Mouse (Mus musculus) forebrain, embryonic 10.5 days (tissue): ENCODE data around the gene Jarid2. TPM values are rescaled to one million over a fixed set of nuclear protein-coding genes. Genes with fewer than 3 reads are reported as not detected.
"Not testable (repeated sequence)": the region's sequence is repeated elsewhere in the genome, so short reads cannot be mapped to it uniquely, and the experiment has no call there.

Experiments used
- DNase-seq: peaks from one replicate; pipeline ENCODE4 v3.0.0-alpha.2; 2017; ENCODE audit warnings: low spot score; ENCODE audit errors: extremely low spot score
- H3K27ac ChIP-seq: fragments of 300-500 bp; sonication (generic); 2 replicates; pipeline ENCODE4 v1.5.1; 2016; ENCODE audit warnings: mild to moderate bottlenecking
- H3K27me3 ChIP-seq: fragments of 300-500 bp; sonication (generic); 2 replicates; pipeline ENCODE4 v1.6.1; 2016; ENCODE audit warnings: mild to moderate bottlenecking; ENCODE audit not compliant: poor library complexity, severe bottlenecking
- H3K36me3 ChIP-seq: fragments of 300-500 bp; sonication (generic); replicated peaks from 2 replicates; pipeline ENCODE4 v1.6.1; 2016; ENCODE audit warnings: mild to moderate bottlenecking, moderate library complexity
- H3K4me1 ChIP-seq: fragments of 300-500 bp; sonication (generic); 2 replicates; pipeline ENCODE4 v1.6.1; 2016
- H3K4me3 ChIP-seq: fragments of 300-500 bp; sonication (generic); 2 replicates; pipeline ENCODE4 v1.5.1; 2016; ENCODE audit warnings: mild to moderate bottlenecking, moderate library complexity
- H3K9me3 ChIP-seq: fragments of 300-500 bp; sonication (generic); 2 replicates; pipeline ENCODE4 v1.6.1; 2016; ENCODE audit warnings: mild to moderate bottlenecking, moderate library complexity
- WGBS: fragments of 180-500 bp; shearing (Covaris S2); methylation state at CpG from one replicate; pipeline ENCODE4 v1.1.7; 2016; 5-methylcytosine and 5-hydroxymethylcytosine counted together
- polyA plus RNA-seq: library from polyadenylated mRNA; unstranded; fragments of >200 nt; fragmentation: Nextera tagmentation; extraction: Ambion mirVana; gene quantifications from 2 replicates; pipeline ENCODE4 v1.2.1, GENCODE M21; 2016

The Jarid2 gene
- polyA plus RNA-seq, 1 experiment from 2014 or later, result 65.0 TPM

DNA sequence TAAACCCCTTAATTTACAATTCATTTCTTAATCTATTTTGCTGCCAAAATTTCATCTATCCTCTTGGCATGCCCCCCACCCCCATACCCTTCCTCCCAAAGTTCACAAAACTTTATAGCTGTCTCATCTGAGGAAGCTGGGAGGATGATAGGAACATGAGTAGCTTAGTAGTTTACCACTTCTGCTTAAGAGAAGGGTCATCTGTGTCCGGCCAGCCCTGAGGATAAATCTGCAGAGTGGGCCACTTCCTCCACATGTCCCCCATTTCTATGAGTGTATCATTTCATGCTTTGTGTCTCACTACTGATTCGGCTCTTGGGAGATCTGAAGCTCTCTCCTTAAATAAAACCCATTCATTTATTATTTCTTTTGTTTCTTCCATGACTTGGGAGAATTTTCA lies 102.8 kb downstream of the Jarid2 start:
- Histone ChIP-seq H3K4me1 (peaks cover 12% of the 10 kb centered on the region), H3K27ac (no peak overlapping the region), H3K36me3 (no peaks in the 10 kb centered on the region; the same call in none of the 2 replicates), H3K4me3 (no peak overlapping the region), H3K9me3 (no peaks in the 10 kb centered on the region), H3K27me3 (no peaks in the 10 kb centered on the region)
- 88% methylated on average over 2 of the region's 2 CpGs for WGBS
- DNase-seq, result no peak

DNA sequence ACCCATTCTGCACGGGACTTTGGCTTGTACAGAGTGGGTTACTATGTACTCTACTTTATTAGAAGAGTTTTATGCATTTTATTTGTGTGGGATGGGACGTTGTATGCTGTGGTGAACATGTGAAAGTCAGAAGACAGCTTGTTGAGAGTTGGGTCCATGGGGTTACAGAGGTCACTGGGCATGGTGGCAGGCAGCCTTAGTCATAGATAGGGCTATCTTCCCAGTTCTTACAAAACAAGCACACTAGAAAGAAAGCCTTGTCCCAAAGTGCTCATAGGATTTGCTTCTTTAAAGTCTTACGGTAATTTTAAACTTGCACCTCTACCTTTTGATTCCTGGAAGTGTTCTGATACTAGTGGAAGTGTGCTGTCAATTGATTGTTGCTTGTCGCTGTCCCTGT lies 103.6 kb downstream of the Jarid2 start:
- 89% methylated on average over 4 of the region's 4 CpGs for whole genome bisulfite sequencing
- DNase-seq, result no peak
- Histone ChIP-seq H3K36me3 (no peaks in the 10 kb centered on the region; the same call in 1 of the 2 replicates), H3K27me3 (no peaks in the 10 kb centered on the region), H3K4me3 (no peak overlapping the region), H3K9me3 (no peaks in the 10 kb centered on the region), H3K27ac (no peak overlapping the region), H3K4me1 (peaks cover 12% of the 10 kb centered on the region)

DNA sequence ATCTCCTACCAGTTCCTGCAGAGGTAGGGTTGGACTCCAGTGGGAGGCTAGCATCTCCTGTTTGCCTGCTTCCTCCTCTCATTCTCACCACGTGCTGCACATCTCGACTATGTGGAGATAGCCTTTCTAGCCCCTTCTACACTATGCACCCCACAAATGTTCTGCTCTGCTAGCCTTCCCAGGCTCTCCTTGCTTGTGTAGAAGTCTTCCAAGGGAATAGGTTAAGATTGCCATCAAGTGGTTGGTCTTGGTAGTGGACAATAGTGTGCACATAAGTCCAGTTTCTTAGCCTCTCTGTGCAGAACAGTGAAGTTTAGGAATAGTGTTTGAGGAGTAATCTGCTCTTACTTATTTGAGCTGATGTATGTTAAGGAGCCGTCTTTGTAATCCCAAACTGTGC lies 104.1 kb downstream of the Jarid2 start:
- H3K36me3 ChIP-seq, result no peaks in the 10 kb centered on the region; the same call in 1 of the 2 replicates
- WGBS, result 68% methylated on average over 3 of the region's 3 CpGs
- no peak for DNase-seq

GRCm38 (mm10) chr13:44837445-44837844 lies 108.2 kb downstream of the Jarid2 start:
- no peaks in the 10 kb centered on the region for H3K27me3 ChIP-seq
- H3K9me3 ChIP-seq, result no peaks in the 10 kb centered on the region
- DNase-seq, result no peak
- H3K4me3 ChIP-seq, result no peak overlapping the region
- H3K27ac ChIP-seq, result no peak overlapping the region
- WGBS, result 89% methylated on average over 6 of the region's 6 CpGs
- no peaks in the 10 kb centered on the region for H3K36me3 ChIP-seq
- H3K4me1 ChIP-seq, result peaks cover 50% of the 10 kb centered on the region

More for the DNA sequence above, 104.1 kb downstream of the Jarid2 start:
- H3K4me1 ChIP-seq, result peaks cover 12% of the 10 kb centered on the region
- no peaks in the 10 kb centered on the region for H3K27me3 ChIP-seq
- H3K9me3 ChIP-seq, result no peaks in the 10 kb centered on the region
- H3K27ac ChIP-seq, result peak overlapping the region; percentile 30; the same call in 1 of the 2 replicates
- H3K4me3 ChIP-seq, result no peak overlapping the region

DNA sequence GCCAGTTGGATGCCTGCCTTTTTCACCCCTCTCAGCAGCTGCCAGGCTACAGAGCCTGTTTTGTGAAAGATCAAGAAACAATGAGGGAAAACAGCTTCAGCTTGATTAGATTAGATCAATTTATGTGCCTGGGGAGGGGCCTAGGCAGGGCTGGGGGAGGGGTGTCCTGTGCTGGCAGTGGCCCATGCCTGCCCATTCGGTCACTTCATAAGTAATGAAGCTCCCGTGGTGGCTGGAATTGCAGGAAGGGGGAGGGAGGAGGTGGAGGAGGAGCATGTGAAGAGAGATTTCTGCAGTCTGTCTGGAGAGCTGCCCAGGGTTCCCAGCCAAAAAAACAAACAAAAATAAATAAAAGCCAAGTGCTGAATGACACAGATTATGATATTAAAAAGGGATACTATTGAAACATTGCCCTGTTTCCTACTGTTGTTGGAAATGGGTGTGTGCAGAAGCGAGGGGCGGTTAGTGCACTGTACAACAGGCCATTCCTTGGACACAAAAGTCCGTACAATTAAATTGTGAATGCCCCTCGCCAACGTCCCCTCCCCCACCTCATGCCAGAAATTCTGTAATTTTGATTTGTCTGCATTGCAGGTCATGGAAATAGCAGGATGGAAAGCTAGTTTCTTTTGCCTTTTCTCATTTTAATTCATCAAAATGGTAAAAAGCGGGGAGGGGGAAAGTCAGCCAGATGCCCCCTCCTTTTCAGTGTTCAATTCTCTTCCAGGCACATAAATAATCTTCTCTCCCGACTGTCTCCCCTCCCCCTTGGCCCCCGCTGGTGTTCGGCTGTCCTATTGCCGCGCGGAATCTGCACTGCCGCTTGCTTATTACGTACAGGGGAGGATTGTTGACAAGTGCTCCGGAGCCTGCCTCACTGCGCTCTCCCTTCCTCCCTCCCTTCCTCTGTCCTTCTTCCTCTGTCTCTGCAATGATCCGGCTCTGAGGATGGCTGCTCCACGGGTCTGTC lies 110.9 kb downstream of the Jarid2 start:
- Histone ChIP-seq H3K27me3 (no peaks in the 10 kb centered on the region), H3K36me3 (no peaks in the 10 kb centered on the region), H3K27ac (peak overlapping the region; percentile 84), H3K9me3 (no peaks in the 10 kb centered on the region), H3K4me1 (peaks cover 65% of the 10 kb centered on the region), H3K4me3 (peak overlapping the region; percentile 51)
- DNase-seq, result peak; percentile 80
- 7% methylated on average over 20 of the region's 20 CpGs for WGBS

- 48% methylated on average over 2 of the region's 2 CpGs for WGBS
- Histone ChIP-seq H3K27me3 (no peaks in the 10 kb centered on the region), H3K9me3 (no peaks in the 10 kb centered on the region; the same call in 1 of the 2 replicates), H3K27ac (no peak overlapping the region), H3K4me1 (peaks cover 28% of the 10 kb centered on the region), H3K4me3 (no peak overlapping the region), H3K36me3 (peaks cover 34% of the 10 kb centered on the region)
- no peak for DNase-seq
Measured at GRCm38 (mm10) chr13:44851426-44851825, 122.2 kb downstream of the Jarid2 start.

DNA sequence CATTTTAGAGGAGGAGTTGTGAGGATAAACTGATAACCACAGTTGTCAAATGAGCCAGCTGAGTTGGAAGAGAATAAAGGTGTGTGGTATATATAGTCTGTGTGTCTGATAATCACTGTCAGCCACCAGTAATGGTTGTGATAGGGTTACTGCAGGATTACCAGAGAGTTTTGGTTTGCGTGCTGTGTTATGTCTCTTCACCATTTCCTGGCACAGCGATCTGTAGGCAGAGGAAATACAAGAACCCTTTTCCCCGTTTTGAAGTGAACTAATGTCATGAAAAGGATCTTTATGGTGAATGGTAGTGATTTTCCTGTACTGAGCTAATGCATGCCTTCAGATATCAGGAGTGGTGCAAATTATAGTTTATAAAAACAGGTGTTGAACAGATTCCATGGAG lies 122.8 kb downstream of the Jarid2 start:
- WGBS, result 87% methylated on average over 3 of the region's 3 CpGs
- Histone ChIP-seq H3K36me3 (peaks cover 34% of the 10 kb centered on the region), H3K4me1 (peaks cover 33% of the 10 kb centered on the region), H3K4me3 (no peak overlapping the region), H3K27me3 (no peaks in the 10 kb centered on the region), H3K9me3 (no peaks in the 10 kb centered on the region; the same call in 1 of the 2 replicates), H3K27ac (no peak overlapping the region)
- DNase-seq, result no peak

- DNase-seq, result no peak
- H3K9me3 ChIP-seq, result peaks cover 7% of the 10 kb centered on the region
Measured at GRCm38 (mm10) chr13:44865566-44865965, 136.3 kb downstream of the Jarid2 start.

GRCm38 (mm10) chr13:44868037-44868650 lies 138.9 kb downstream of the Jarid2 start:
- Histone ChIP-seq H3K4me3 (no peak overlapping the region), H3K27ac (no peak overlapping the region), H3K36me3 (peaks cover 12% of the 10 kb centered on the region), H3K4me1 (peaks cover 17% of the 10 kb centered on the region), H3K27me3 (no peaks in the 10 kb centered on the region), H3K9me3 (peaks cover 7% of the 10 kb centered on the region)
- no peak for DNase-seq
- 84% methylated on average over 4 of the region's 4 CpGs for WGBS

More at GRCm38 (mm10) chr13:44865566-44865965, 136.3 kb downstream of the Jarid2 start:
- Histone ChIP-seq H3K4me1 (peaks cover 12% of the 10 kb centered on the region), H3K27ac (no peak overlapping the region), H3K36me3 (peaks cover 7% of the 10 kb centered on the region), H3K4me3 (no peak overlapping the region), H3K27me3 (no peaks in the 10 kb centered on the region)
- WGBS, result 90% methylated on average over 2 of the region's 2 CpGs

- Histone ChIP-seq H3K4me1 (peaks cover 28% of the 10 kb centered on the region), H3K36me3 (peaks cover 17% of the 10 kb centered on the region)
- H3K9me3 ChIP-seq, H3K4me3 ChIP-seq, H3K27ac ChIP-seq, H3K27me3 ChIP-seq: not testable (repeated sequence)
- DNase-seq, result peak; percentile 100
- 80% methylated on average over 47 of the region's 47 CpGs for WGBS
Measured at GRCm38 (mm10) chr13:44869418-44870119, 140.3 kb downstream of the Jarid2 start.

- Histone ChIP-seq H3K9me3 (no peaks in the 10 kb centered on the region), H3K4me3 (no peak overlapping the region), H3K27ac (no peak overlapping the region), H3K4me1 (peaks cover 49% of the 10 kb centered on the region), H3K27me3 (no peaks in the 10 kb centered on the region), H3K36me3 (peaks cover 23% of the 10 kb centered on the region)
- 80% methylated on average over 2 of the region's 2 CpGs for WGBS
- no peak for DNase-seq
Measured at GRCm38 (mm10) chr13:44876799-44877198, 147.5 kb downstream of the Jarid2 start.

DNA sequence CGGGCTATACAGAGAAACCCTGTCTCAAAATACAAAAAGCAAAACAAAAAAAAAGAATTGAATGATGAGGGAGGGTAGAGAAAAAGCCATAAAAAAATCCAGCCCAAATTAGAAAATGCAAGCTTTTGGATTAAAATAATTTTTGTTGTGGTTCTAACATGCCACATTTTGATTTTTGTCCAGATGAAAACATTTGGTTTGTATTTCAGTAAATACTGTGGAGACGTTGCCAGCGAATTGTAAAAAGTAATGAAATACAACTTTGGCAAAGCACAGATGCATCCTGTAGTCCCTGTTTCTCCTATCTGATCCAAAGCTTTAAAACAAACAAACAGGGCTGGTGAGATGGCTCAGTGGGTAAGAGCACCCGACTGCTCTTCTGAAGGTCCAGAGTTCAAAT lies 151.7 kb downstream of the Jarid2 start:
- no peak for DNase-seq
- no peak overlapping the region for H3K27ac ChIP-seq
- peaks cover 22% of the 10 kb centered on the region for H3K36me3 ChIP-seq
- 91% methylated on average over 4 of the region's 4 CpGs for WGBS
- peaks cover 37% of the 10 kb centered on the region for H3K4me1 ChIP-seq
- H3K4me3 ChIP-seq, result no peak overlapping the region
- H3K27me3 ChIP-seq, result no peaks in the 10 kb centered on the region
- H3K9me3 ChIP-seq, result no peaks in the 10 kb centered on the region
